Mouse (Mus musculus) cerebellum, adult (tissue): ENCODE measurements around the gene Gm28308.

Experiments
- ATAC-seq: cut with Nextera tagmentation; 2 replicates; pipeline ENCODE4 v1.9.2; 2017; ENCODE audit warnings: mild to moderate bottlenecking, moderate library complexity, mixed read lengths; ENCODE audit not compliant: insufficient number of reproducible peaks, low FRiP score, low TSS enrichment

The Gm28308 gene

DNA sequence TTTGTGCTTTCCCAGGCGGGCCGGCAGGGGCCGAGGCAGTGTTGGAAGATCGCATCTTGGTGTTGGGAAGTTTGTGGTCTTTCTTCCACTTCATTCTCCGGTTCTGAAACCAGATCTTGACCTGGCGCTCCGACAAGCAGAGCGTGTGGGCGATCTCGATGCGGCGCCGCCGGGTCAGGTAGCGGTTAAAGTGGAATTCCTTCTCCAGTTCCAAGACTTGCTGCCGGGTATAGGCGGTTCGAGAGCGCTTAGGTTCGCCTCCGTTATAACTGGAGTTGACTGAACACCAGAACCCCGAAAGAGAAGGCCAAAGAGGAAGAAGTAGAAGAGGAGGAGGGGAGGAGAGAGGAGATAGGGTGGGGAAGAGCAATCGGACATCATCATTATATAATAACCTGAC lies 22.7 kb downstream of the Gm28308 start:
- ATAC-seq: no peak

- no peak for ATAC-seq
These were observed 23.2 kb downstream of the Gm28308 start for GRCm38 (mm10) chr6:52189909-52190308.

GRCm38 (mm10) chr6:52189172-52189591 lies 24.0 kb downstream of the Gm28308 start:
- ATAC-seq: no peak

GRCm38 (mm10) chr6:52186500-52186899 lies 26.6 kb downstream of the Gm28308 start:
- no peak for ATAC-seq

DNA sequence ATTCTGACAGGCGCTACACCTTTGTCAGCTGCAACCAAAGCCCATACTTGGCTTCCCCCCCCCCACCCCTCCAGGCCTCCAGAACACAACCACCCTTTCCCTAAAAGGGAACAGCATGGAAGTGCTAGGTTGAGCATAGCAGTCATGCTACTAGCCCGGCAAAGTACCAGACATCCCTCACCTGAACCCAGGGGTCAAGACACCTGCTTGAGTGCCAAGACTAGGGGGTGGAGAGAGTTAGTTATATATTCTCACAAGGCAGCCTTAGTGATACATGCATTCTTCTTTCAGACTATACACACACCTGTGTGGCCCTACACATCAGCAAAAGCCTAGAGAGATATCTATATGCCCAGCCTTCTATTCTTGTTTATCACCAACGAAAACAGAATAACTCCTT lies 27.3 kb downstream of the Gm28308 start:
- no peak for ATAC-seq

DNA sequence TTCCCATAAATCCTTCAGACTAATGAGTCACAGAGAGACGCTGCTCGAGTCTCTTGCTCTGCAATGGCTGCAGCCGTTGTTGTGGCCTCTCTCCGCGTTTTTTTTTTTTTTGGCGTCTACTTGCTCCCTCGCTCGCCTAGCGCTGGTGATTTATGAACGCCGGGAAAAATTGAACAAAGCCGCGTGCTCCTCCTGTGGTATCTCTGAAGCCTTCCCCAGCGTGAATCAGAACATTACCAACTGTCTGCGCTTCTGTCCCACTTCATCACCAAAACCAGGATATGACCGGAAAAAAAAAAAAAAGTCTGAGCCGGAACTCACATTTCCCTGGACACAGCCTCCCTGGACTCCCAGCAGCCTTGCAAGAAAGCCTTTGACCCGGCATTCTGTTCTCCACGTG lies 27.9 kb downstream of the Gm28308 start:
- no peak for ATAC-seq

DNA sequence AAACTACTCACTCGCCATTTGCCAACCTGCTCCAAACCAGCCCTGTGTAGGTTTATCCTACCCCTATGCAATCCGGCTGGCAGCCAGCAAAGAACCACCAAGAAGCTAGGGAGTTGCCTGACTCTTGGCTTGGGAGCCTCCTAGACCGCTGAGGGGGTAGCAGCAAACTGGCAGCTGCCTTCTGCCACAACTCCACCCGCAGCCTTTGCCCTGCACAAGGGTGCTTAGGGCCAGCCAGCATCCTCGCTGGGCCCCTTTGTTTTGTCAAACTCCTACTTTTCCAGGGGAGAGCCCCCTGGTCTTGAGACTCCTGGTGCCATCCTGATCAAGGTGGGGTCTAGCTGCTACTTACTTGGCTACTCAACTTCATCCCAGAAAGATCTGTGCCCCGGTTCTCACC lies 28.5 kb downstream of the Gm28308 start:
- no peak for ATAC-seq

GRCm38 (mm10) chr6:52183311-52184080 lies 29.6 kb downstream of the Gm28308 start:
- ATAC-seq: no peak

DNA sequence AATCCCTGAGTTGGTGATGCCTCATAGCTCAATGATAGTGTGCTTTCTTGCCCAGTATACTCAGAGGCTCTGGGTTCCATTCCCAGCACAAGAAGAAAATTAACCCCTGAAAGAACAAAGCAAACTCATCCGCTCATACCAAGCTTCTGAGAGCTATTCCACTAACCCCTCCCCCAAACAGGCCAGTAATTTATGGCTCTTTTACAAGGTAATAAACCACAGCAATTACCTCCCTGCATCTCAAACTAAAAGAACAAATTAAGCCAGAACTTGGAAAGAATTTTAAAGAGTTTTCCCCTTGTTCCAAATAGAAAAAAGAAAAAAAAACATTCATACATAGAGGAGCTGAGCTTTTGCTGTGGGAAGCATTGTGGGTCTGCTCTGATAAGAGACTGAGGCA lies 30.3 kb downstream of the Gm28308 start:
- ATAC-seq: no peak

GRCm38 (mm10) chr6:52182030-52182429 lies 31.1 kb downstream of the Gm28308 start:
- no peak for ATAC-seq

DNA sequence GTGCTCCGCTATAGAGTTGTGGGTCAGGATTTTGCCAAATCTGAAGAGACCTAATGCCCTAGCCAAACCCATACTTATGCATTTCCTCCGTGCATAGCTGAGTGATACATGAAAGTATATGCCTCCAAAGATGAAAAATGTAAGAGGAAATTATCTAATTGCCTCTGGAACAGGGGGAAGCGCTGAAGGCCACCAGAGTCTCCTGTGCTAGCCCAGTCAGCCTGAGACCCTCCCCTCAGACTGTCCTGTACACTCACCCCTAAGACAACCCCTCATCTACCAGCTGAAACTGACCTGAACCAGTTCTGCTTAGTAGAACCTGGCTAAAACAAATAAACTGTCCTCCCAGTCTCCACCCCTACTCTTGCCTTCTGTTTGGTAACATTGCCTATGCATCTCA lies 32.4 kb downstream of the Gm28308 start:
- no peak for ATAC-seq

- no peak for ATAC-seq
These were observed 32.9 kb downstream of the Gm28308 start for GRCm38 (mm10) chr6:52180213-52180710.

- no peak for ATAC-seq
These were observed 33.4 kb downstream of the Gm28308 start for GRCm38 (mm10) chr6:52179690-52180089.

DNA sequence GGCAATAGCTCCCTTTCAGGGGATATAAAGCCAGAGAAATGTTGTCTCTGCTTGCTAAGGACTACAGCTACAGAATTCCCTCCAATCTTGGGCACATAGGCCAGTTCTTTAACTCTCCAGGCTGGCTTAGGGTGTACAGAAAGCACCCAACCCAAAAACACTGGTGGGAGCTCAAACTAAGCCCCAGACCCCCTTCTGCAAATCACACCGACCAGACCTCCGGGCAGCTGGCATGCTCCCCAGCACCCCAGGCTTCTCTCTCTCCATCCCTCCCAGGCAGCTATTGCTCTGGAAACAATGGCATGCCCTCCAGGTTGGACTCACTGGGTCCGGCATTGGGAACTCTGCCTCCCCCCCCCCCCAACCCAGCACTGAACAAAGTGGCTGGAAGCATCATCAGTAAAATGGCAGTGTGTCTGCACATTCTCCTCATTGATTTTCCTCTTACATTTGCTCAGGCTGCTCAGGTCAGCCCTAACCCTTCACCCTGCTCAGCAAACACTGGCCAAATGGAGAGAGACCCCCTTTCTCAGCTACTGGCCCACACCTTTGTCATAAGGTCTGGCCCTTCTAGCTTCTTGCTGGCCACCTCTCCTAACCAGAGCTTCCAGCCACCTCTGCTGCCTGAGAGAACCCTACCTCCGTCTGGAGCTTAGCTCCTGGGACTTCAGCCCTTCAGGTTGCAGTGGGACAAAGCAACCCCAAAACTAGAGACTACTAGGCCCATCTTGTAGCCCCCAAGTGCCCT lies 34.0 kb downstream of the Gm28308 start:
- no peak for ATAC-seq

DNA sequence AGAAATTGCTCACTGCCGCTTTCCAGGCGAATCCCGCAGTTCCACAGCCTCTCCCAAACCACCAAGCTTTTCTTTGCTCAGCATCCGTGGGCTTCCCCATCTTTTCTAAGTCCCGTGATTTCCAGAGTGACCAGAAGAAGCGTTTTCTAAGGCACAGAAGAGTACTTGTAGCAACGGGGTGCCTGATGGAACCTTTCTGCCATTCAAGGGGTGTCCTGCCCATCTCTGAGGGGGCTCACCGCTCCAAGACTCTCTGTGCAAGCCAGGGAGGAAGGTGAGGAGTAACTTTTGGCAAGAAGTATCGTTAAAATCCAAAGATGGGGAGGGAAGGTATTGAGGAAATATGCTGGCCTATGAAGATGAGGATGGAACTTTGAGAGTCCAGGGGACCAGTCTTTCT lies 35.3 kb downstream of the Gm28308 start:
- no peak for ATAC-seq

GRCm38 (mm10) chr6:52177061-52177735 lies 35.9 kb downstream of the Gm28308 start, which contains the start of gene 5730596B20Rik:
5730596B20Rik (plus strand) TSS chr6:52177498.
- ATAC-seq: no peak

DNA sequence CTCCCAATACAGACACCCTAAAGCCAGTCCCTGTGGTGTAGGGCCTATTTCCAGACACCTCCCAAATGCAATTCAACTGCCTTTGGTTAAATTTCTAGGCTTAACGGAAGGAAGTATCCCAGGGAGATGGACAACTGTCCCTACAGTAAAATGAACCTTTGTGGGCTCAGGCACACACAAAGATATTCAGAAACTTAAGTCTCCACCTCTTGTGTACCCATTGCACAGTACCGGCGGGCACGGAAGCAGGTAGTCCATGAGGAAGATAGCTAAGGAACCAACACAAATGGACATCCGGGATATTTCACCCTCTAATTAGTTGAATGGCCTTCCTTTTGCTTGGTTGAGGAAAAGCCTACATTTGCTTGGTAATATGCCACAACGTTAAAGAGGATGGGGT lies 36.7 kb downstream of the Gm28308 start:
- ATAC-seq: no peak

DNA sequence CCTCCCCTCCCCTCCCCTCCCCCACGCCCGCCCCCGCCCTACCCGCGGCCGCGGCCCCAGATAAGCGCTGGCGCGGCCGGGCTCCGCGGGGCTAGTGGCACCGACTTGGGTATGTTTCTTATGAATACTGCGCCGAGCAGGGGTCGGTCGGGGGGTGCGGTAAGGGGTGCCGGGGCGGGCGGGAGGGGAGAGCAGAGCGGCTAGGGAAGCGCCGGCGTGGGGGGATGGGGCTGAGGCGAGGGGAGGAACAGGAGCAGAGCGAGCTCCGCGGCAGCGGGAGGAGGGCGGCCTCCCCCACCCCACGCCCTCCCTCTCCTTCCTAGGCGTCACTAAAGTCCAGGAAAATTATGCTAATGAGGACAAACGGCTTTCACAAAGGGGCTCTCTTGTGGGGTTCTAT lies 37.3 kb downstream of the Gm28308 start:
- no peak for ATAC-seq

DNA sequence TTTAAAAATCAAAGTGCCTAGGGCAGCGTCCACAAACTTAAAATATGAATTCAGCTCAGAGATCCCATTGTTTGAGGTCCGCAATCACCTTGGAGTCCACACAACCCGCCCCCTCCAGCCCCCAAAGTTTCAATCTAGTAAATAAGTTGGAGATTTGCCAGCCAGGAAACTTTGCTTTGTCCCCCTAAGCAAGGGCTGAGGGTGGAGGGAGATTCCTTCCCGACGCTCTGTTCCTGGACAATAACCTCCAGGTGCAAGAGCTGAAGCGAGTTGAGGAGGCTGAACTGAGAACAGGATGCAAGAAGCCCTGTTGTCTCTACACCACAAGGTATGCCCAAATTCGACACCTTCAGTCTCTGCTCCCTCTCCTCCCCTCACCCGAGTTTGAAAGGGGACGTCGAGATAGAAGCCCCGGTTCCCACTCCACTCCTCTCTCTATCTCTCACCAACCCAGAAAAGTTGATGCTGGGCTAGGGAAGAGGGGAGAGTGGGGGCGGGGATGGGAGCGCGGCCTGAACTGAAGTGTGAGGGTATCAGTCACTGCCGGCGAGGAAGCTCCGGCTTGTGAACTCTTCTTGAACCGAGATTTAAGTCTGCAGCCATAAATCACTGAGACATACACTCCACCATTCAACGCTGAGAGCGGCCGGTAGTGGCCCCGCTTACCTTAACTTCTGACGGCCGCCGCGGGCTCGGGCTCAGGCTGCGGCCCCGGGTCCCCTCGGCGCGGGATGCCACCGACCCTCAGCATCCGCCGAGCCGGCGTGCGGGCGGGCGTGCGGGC lies 38.0 kb downstream of the Gm28308 start:
- no peak for ATAC-seq

GRCm38 (mm10) chr6:52173648-52174047 lies 39.5 kb downstream of the Gm28308 start:
- no peak for ATAC-seq
